ENCODE assay signal across 9 mouse cellular contexts in genomic region chr2:132020991-132021541, GRCm38 (mm10). TPM values are rescaled to one million over a fixed set of nuclear protein-coding genes. Genes with fewer than 3 reads are reported as not detected.
DNase-seq lines count a peak whose midpoint lies in the region; ATAC-seq lines count a peak whose summit lies in the region.
"Had no signal": no experiment of that assay in that cellular context is flagged by ENCODE, and none has a peak within 500 bp of the region (broad histone marks: within the 10 kb centered on the region; RNA-seq: fewer than 3 reads in every experiment).

No protein-coding gene starts in this region.

- no peak for ATAC-seq in hindbrain, embryonic 13.5 days (ENCODE audit: low FRiP score)
- no peak for ATAC-seq in hindbrain, embryonic 11.5 days (ENCODE audit: low FRiP score)
- ATAC-seq in liver, embryonic 12.5 days: no peak

- H3K27ac ChIP-seq in hindbrain, embryonic 13.5 days: peak overlapping the region; percentile 26
- no peak overlapping the region for H3K27ac ChIP-seq in hindbrain, embryonic 11.5 days (ENCODE audit: low read depth, low read length)
- peak overlapping the region; percentile 46 for H3K27ac ChIP-seq in liver, embryonic 12.5 days

- no peaks in the 10 kb centered on the region for H3K9me3 ChIP-seq in hindbrain, embryonic 13.5 days
- H3K9me3 ChIP-seq in hindbrain, embryonic 11.5 days (ENCODE audit: control insufficient read depth, low read length): no peaks in the 10 kb centered on the region
- no peaks in the 10 kb centered on the region for H3K9me3 ChIP-seq in liver, embryonic 12.5 days (replicated peaks)
- H3K9me3 ChIP-seq: G1E had no signal

- no peak overlapping the region for H3K4me2 ChIP-seq in hindbrain, embryonic 13.5 days
- H3K4me2 ChIP-seq in hindbrain, embryonic 11.5 days (replicated peaks; ENCODE audit: low read depth, low read length): no peak overlapping the region
- 0 out of 2 replicates have a peak overlapping the region, but pooled peaks have one; percentile 18 for H3K4me2 ChIP-seq in liver, embryonic 12.5 days

- intact Hi-C loops in gastrocnemius, postnatal 14 days (cut with DNase I; ENCODE audit: low total_unique reads): no loop called here

- no peak for DNase-seq in hindbrain, embryonic 11.5 days (ENCODE audit: low spot score)
- DNase-seq in brain, adult 2 months (ENCODE audit: low read depth, low spot score): peak; percentile 37
- peak; percentile 41 for DNase-seq in spleen, adult 12 weeks (ENCODE audit: low spot score)
- DNase-seq in cerebellum, postnatal 36 days: no peak
- no peak for DNase-seq in layer of hippocampus, postnatal 14 days (ENCODE audit: low spot score in 2 of 2)
- DNase-seq in gastrocnemius, postnatal 14 days: no peak

- 75% methylated on average over 5 of the region's 5 CpGs for WGBS in hindbrain, embryonic 13.5 days
- 67% methylated on average over 5 of the region's 5 CpGs for WGBS in hindbrain, embryonic 11.5 days
- WGBS in liver, embryonic 12.5 days (ENCODE audit: insufficient replicate concordance): 23% methylated on average over 5 of the region's 5 CpGs

- H3K4me1 ChIP-seq in hindbrain, embryonic 13.5 days (replicated peaks): peaks cover 36% of the 10 kb centered on the region
- no peaks in the 10 kb centered on the region for H3K4me1 ChIP-seq in hindbrain, embryonic 11.5 days (replicated peaks; ENCODE audit: control insufficient read depth, insufficient read depth, low read length)
- H3K4me1 ChIP-seq in liver, embryonic 12.5 days: peaks cover 38% of the 10 kb centered on the region

- no peaks in the 10 kb centered on the region for H3K27me3 ChIP-seq in hindbrain, embryonic 13.5 days
- H3K27me3 ChIP-seq in hindbrain, embryonic 11.5 days (ENCODE audit: control insufficient read depth, insufficient read depth, low read length): no peaks in the 10 kb centered on the region
- 0 out of 2 replicates have a peak, but pooled peaks cover 4% of the 10 kb centered on the region for H3K27me3 ChIP-seq in liver, embryonic 12.5 days (replicated peaks)

- peaks cover 2% of the 10 kb centered on the region; the same call in 1 of the 2 replicates for H3K36me3 ChIP-seq in hindbrain, embryonic 13.5 days
- peaks cover 2% of the 10 kb centered on the region; the same call in 1 of the 2 replicates for H3K36me3 ChIP-seq in hindbrain, embryonic 11.5 days (ENCODE audit: control insufficient read depth, insufficient read depth, low read length)
- no peaks in the 10 kb centered on the region for H3K36me3 ChIP-seq in liver, embryonic 12.5 days
- H3K36me3 ChIP-seq: G1E had no signal

- no peak overlapping the region for H3K4me3 ChIP-seq in hindbrain, embryonic 13.5 days
- no peak overlapping the region for H3K4me3 ChIP-seq in hindbrain, embryonic 11.5 days (ENCODE audit: low read depth, low read length)
- no peak overlapping the region for H3K4me3 ChIP-seq in liver, embryonic 12.5 days

- H3K9ac ChIP-seq in hindbrain, embryonic 13.5 days: no peak overlapping the region
- H3K9ac ChIP-seq in hindbrain, embryonic 11.5 days (ENCODE audit: low read depth, low read length): no peak overlapping the region
- H3K9ac ChIP-seq in liver, embryonic 12.5 days: no peak overlapping the region

RNA-seq across cellular contexts. Expression of gene Rassf2, which starts 9.0 kb away (rescaled TPM):
- 29.6 and 30.6 TPM in 2 replicates for polyA plus RNA-seq in hindbrain, embryonic 13.5 days (2015; fragmentation: Nextera tagmentation; extraction: Ambion mirVana)
- 27.2 and 27.3 TPM in 2 replicates for polyA plus RNA-seq in hindbrain, embryonic 11.5 days (2014; fragmentation: Nextera tagmentation; extraction: Ambion mirVana)
- 3.1 and 3.5 TPM in 2 replicates for polyA plus RNA-seq in liver, embryonic 12.5 days (2016; fragmentation: Nextera tagmentation; extraction: Ambion mirVana)
- total RNA-seq in layer of hippocampus, postnatal 14 days (2021): 10 to 100 TPM; 33.3 to 35.6 TPM
- total RNA-seq in gastrocnemius, postnatal 14 days (2021): 10 to 100 TPM in 1 of 2 experiments, 1 to 10 TPM in 1; 8.5 to 13.1 TPM

Comparison
In these comparisons a context has a peak if more than half of its experiments do, and no peak if none do; other contexts are left out.
1. DNase-seq: peak in brain, adult 2 months (single experiment) and spleen, adult 12 weeks (single experiment); none in hindbrain, embryonic 11.5 days (single experiment), cerebellum, postnatal 36 days (0 of 2), layer of hippocampus, postnatal 14 days (0 of 2) and gastrocnemius, postnatal 14 days (single experiment).